Mouse (Mus musculus): ENCODE measurements around the gene Scgb1b20. TPM values are rescaled to one million over a fixed set of nuclear protein-coding genes. Genes with fewer than 3 reads are reported as not detected.

Scgb1b20 gene
- not detected for polyA plus RNA-seq (2015; fragmentation: Illumina TruSeq; extraction: RNeasy Lipid Tissue Mini Kit (QIAGEN cat#74804); ENCODE audit: low read depth, low replicate concordance)

GRCm38 (mm10) chr7:33372934-33373333 is at the start of gene Scgb1b20:
Gene Scgb1b20 (plus strand): TSS chr7:33373234.

GRCm38 (mm10) chr7:33366222-33366621 is 6.8 kb upstream of the Scgb1b20 start, which contains the start of gene Scgb2b20:
Gene Scgb2b20 (minus strand): TSS chr7:33366322.

Other genes starting within 250 kb of the Scgb1b20 start
- gene Scgb2b18, start 199.4 kb upstream of the Scgb1b20 start, polyA plus RNA-seq (2015; fragmentation: Illumina TruSeq; extraction: RNeasy Lipid Tissue Mini Kit (QIAGEN cat#74804); ENCODE audit: low read depth, low replicate concordance): not detected
- gene Scgb1b18, start 187.7 kb upstream of the Scgb1b20 start, polyA plus RNA-seq (2015; fragmentation: Illumina TruSeq; extraction: RNeasy Lipid Tissue Mini Kit (QIAGEN cat#74804); ENCODE audit: low read depth, low replicate concordance): not detected
- gene Scgb2b19, start 92.9 kb upstream of the Scgb1b20 start, polyA plus RNA-seq (2015; fragmentation: Illumina TruSeq; extraction: RNeasy Lipid Tissue Mini Kit (QIAGEN cat#74804); ENCODE audit: low read depth, low replicate concordance): not detected
- not detected for gene Scgb1b19, start 85.9 kb upstream of the Scgb1b20 start, polyA plus RNA-seq (2015; fragmentation: Illumina TruSeq; extraction: RNeasy Lipid Tissue Mini Kit (QIAGEN cat#74804); ENCODE audit: low read depth, low replicate concordance)
- gene Scgb2b20, start 6.9 kb upstream of the Scgb1b20 start, polyA plus RNA-seq (2015; fragmentation: Illumina TruSeq; extraction: RNeasy Lipid Tissue Mini Kit (QIAGEN cat#74804); ENCODE audit: low read depth, low replicate concordance): not detected
- gene Scgb2b21, start 147.2 kb downstream of the Scgb1b20 start, polyA plus RNA-seq (2015; fragmentation: Illumina TruSeq; extraction: RNeasy Lipid Tissue Mini Kit (QIAGEN cat#74804); ENCODE audit: low read depth, low replicate concordance): not detected